Mouse (Mus musculus) testis, adult 2 months (tissue): ENCODE measurements at regions not wholly inside any gene's neighbourhood (a gene's known extent, or its start where the extent isn't known, plus 50 kb on each side); places are given as distances from the start of the nearest gene placed in this dataset.

Experiments
- H3K27ac ChIP-seq: fragments of 200-500 bp; 2 replicates; pipeline ENCODE4 v1.5.1; 2012; ENCODE audit warnings: low read depth, low read length; ENCODE audit not compliant: control insufficient read depth, insufficient read depth
- H3K27me3 ChIP-seq: fragments of 200-500 bp; 2 replicates; pipeline ENCODE4 v1.6.1; 2012; ENCODE audit warnings: mild to moderate bottlenecking, low read length, moderate library complexity; ENCODE audit not compliant: control insufficient read depth, insufficient read depth
- H3K36me3 ChIP-seq: fragments of 200-500 bp; 2 replicates; pipeline ENCODE4 v1.6.1; 2012; ENCODE audit warnings: mild to moderate bottlenecking, low read length; ENCODE audit not compliant: control insufficient read depth, insufficient read depth
- H3K4me1 ChIP-seq: fragments of 200-500 bp; 2 replicates; pipeline ENCODE4 v1.6.1; 2012; ENCODE audit warnings: low read length; ENCODE audit not compliant: control insufficient read depth, insufficient read depth
- H3K4me3 ChIP-seq: fragments of 200-500 bp; 2 replicates; pipeline ENCODE4 v1.5.1; 2012; ENCODE audit warnings: low read depth, mild to moderate bottlenecking, low read length, moderate library complexity, mixed read lengths; ENCODE audit not compliant: control insufficient read depth
- CTCF ChIP-seq: fragments of 200-500 bp; IDR thresholded peaks from 2 replicates; pipeline ENCODE4 v1.5.1; 2012; ENCODE audit warnings: low read depth, mild to moderate bottlenecking, inconsistent platforms, low read length, moderate library complexity; ENCODE audit not compliant: control insufficient read depth, insufficient read depth, insufficient replicate concordance
- POLR2A ChIP-seq: fragments of 200-500 bp; IDR thresholded peaks from 2 replicates; pipeline ENCODE4 v1.6.1; 2012; ENCODE audit warnings: low read depth, mild to moderate bottlenecking, inconsistent platforms, low read length, moderate library complexity; ENCODE audit not compliant: control insufficient read depth

DNA sequence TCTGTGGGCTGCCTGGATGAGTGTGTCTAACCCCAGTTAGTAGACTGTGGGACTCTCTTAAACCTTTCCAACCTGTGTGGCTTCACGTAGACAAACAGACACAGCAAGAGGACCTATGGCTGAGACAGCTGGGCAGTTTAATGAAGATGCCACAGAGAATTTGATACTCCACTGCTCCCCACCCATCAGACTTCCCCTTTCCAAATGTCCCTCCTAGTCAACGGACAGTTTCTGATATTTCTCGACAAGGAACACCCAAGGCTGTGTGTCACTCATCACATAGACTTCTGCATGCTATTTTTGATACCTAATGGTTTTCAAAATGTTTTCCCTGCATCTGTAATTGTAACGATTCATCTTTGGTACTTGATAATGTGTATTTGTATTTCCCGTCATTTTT, 120.8 kb downstream of the Fam173b start:
- TF ChIP-seq CTCF (no peak), POLR2A (no peak)
- H3K27me3 ChIP-seq, result no peaks in the 10 kb centered on the region
- no peak overlapping the region for H3K27ac ChIP-seq

DNA sequence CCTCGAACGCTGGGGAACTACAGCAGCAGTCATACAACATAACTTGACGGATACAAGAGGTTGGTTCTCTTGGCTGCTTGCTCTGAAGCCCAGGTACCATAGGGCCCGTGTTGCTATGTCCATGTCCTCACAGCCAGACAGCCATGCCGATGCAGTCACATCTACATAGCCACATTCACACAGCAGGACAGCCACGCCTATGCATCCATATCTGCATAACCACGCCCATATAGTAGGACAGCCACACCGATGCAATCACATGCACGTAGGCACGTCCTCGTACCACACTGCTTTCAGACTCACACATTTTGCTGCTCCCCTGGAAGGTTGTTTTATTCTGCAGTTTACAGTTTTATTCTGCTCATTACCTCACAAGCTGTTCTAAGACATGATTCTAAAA, 122.6 kb downstream of the Fam173b start:
- no peak overlapping the region for H3K4me3 ChIP-seq
- H3K27me3 ChIP-seq, result no peaks in the 10 kb centered on the region
- peaks cover 3% of the 10 kb centered on the region for H3K4me1 ChIP-seq
- no peak for TF ChIP-seq POLR2A
- TF ChIP-seq CTCF, result no peak
- no peaks in the 10 kb centered on the region for H3K36me3 ChIP-seq
- H3K27ac ChIP-seq, result no peak overlapping the region

More for the DNA sequence above, 120.8 kb downstream of the Fam173b start:
- H3K4me3 ChIP-seq, result no peak overlapping the region
- H3K36me3 ChIP-seq, result no peaks in the 10 kb centered on the region
- H3K4me1 ChIP-seq, result no peaks in the 10 kb centered on the region

DNA sequence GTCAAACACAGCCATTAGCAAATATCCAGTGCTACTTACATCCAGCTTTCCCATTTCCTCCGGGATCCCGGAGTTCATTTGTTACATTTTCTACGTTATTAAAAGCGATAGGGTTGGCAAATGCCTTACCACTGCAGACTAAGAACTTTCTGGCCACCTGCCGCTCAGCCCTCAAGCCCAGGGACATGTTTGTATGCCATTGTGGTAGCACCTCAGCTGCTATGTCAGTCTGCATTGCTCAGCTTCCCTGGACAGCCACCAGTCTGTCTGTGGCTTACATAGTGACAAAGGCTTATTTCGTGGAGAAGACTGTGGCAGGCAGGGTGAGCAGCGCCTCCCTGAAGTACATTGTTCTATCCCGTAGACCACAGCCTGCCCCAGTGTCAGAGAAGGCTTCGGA, 127.5 kb downstream of the Fam173b start:
- H3K27me3 ChIP-seq, result no peaks in the 10 kb centered on the region
- no peaks in the 10 kb centered on the region for H3K36me3 ChIP-seq
- TF ChIP-seq POLR2A, result no peak
- TF ChIP-seq CTCF, result no peak

DNA sequence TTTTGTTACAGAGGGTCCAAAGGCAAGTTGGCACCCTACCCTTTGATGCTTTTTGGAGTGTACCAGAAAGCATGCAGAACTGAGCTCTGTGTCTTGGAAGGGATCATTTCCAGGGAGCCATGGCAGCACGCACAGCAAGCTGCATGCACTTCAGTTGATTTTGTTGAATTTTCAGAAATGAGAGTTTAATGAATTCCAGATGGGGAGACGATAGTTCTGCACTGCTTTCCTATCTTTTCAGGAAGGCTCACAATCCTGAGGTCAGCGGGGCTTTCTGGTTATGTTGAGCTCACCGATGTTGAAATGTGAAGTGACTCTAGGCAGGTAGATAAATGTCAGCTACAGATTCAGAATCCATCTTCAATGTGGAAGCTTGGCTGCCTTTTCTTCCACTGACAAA, 140.0 kb downstream of the Fam173b start:
- Histone ChIP-seq H3K4me1 (no peaks in the 10 kb centered on the region), H3K27me3 (no peaks in the 10 kb centered on the region)
- TF ChIP-seq CTCF (no peak), POLR2A (no peak)

More for the DNA sequence above, 127.5 kb downstream of the Fam173b start:
- peak overlapping the region; percentile 11; the same call in 1 of the 2 replicates for H3K4me3 ChIP-seq
- H3K27ac ChIP-seq, result no peak overlapping the region
- H3K4me1 ChIP-seq, result peaks cover 4% of the 10 kb centered on the region

DNA sequence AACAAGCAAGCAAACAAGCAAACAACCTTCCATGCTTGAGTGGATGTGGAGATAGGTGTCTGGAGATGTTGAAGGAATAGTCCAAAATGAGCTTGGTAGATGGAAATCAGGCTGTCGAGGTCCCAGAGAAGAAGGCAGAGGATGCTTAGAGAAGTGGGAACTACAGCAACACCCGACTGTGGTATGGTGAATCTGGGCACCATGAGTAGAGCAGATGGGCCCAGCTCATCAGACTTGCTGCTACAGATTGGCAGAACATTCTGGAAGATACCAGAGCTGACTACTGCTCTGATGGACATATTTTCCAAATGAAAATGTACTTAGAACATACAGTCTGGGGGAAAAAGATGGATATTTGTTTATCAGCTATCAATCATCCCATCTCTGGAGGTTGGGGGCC, 142.9 kb downstream of the Fam173b start:
- no peak overlapping the region for H3K27ac ChIP-seq
- H3K27me3 ChIP-seq, result no peaks in the 10 kb centered on the region
- H3K4me1 ChIP-seq, result no peaks in the 10 kb centered on the region
- H3K4me3 ChIP-seq, result no peak overlapping the region
- no peaks in the 10 kb centered on the region for H3K36me3 ChIP-seq
- TF ChIP-seq POLR2A (no peak), CTCF (no peak)

More for the DNA sequence above, 140.0 kb downstream of the Fam173b start:
- H3K36me3 ChIP-seq, result no peaks in the 10 kb centered on the region
- H3K27ac ChIP-seq, result no peak overlapping the region
- no peak overlapping the region for H3K4me3 ChIP-seq

DNA sequence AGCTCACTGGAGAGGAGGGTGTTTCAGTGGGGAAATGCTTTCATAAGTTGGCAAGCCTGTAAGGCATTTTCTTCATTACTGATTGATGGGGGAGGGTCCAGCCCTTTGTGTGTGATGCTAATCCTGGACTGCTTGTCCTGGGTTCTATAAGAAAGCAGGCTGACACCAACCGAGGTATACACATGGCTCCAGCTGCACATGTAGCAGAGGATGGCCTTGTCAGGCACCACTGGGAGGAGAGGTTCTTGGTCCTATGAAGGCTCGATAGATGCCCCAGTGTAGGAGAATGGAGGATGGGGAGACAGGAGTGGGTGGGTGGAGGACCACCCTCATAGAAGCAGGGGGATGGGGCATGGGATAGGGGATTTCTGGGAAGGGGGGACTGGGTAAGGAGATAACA, 151.0 kb downstream of the Fam173b start:
- Histone ChIP-seq H3K4me1 (no peaks in the 10 kb centered on the region), H3K27me3 (no peaks in the 10 kb centered on the region), H3K36me3 (no peaks in the 10 kb centered on the region), H3K4me3 (no peak overlapping the region), H3K27ac (no peak overlapping the region)
- no peak for TF ChIP-seq CTCF
- no peak for TF ChIP-seq POLR2A

DNA sequence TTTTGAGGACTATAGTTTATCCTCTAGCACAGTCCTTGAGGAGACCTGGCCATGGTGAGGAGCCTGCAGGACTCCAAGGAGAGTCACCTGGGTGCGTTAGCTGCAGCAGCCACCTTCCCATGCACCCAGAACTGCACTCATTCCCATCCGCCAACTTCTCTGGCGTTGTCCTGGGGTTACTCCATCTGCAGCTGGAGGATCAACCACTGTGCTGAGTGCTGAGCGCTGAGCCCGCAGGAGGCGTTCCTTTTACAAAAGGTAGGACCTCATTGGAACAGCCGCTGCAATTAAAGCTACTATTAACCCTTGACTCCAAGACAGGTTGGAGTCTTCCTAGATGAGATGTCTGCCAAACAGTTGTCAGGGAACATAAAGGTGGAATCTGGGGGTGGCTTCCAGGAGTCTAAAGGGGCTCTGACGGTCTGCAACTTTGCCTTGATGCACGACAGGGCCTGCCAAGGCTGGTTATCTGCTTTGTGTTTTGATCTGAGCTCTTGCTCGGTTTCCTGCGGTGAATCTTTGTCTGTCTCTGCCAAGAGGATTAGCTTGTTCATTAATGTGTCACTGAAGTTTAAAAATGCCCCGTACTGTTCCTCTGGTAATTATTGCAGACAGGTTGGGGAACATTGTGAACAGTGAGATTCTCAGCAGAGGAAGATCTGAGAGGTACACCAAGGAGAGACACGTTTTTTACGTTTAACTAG, 152.1 kb downstream of the Fam173b start:
- no peak for TF ChIP-seq POLR2A
- no peak overlapping the region for H3K27ac ChIP-seq
- no peaks in the 10 kb centered on the region for H3K27me3 ChIP-seq
- no peaks in the 10 kb centered on the region for H3K4me1 ChIP-seq
- H3K36me3 ChIP-seq, result no peaks in the 10 kb centered on the region
- no peak overlapping the region for H3K4me3 ChIP-seq
